Mouse (Mus musculus) hindbrain, postnatal 0 days (tissue): ENCODE data around the gene Prom1. TPM values are rescaled to one million over a fixed set of nuclear protein-coding genes. Genes with fewer than 3 reads are reported as not detected.

ENCODE experiments used
- ATAC-seq: fragments of 200-750 bp; cut with Nextera tagmentation; 2 replicates; pipeline ENCODE4 v1.8.0; 2017; ENCODE audit warnings: mild to moderate bottlenecking, moderate TSS enrichment, moderate library complexity
- DNase-seq: peaks from one replicate; pipeline ENCODE4 v3.0.0-alpha.2; 2015; ENCODE audit warnings: low spot score
- H3K27ac ChIP-seq: fragments of 300-500 bp; sonication (generic); 2 replicates; pipeline ENCODE4 v1.5.1; 2014; ENCODE audit warnings: mild to moderate bottlenecking
- H3K27me3 ChIP-seq: fragments of 300-500 bp; sonication (generic); 2 replicates; pipeline ENCODE4 v1.6.1; 2014; ENCODE audit warnings: low read length, mixed read lengths; ENCODE audit not compliant: insufficient read depth
- H3K36me3 ChIP-seq: fragments of 300-500 bp; sonication (generic); 2 replicates; pipeline ENCODE4 v1.6.1; 2014; ENCODE audit warnings: low read length, mixed read lengths; ENCODE audit not compliant: insufficient read depth
- H3K4me1 ChIP-seq: fragments of 300-500 bp; sonication (generic); 2 replicates; pipeline ENCODE4 v1.6.1; 2014; ENCODE audit warnings: antibody characterized with exemption, low read length, mixed read lengths; ENCODE audit not compliant: insufficient read depth
- H3K4me2 ChIP-seq: fragments of 300-500 bp; sonication (generic); 2 replicates; pipeline ENCODE4 v1.6.1; 2014; ENCODE audit warnings: low read depth, mild to moderate bottlenecking, low read length, moderate library complexity, mixed read lengths
- H3K4me3 ChIP-seq: fragments of 300-500 bp; sonication (generic); 2 replicates; pipeline ENCODE4 v1.5.1; 2014; ENCODE audit warnings: low read length
- H3K9ac ChIP-seq: fragments of 300-500 bp; sonication (generic); replicated peaks from 2 replicates; pipeline ENCODE4 v1.6.1; 2014; ENCODE audit warnings: mild to moderate bottlenecking, low read length, moderate library complexity, mixed read lengths
- H3K9me3 ChIP-seq: fragments of 300-500 bp; sonication (generic); 2 replicates; pipeline ENCODE4 v1.6.1; 2016; ENCODE audit warnings: low read length, mixed read lengths
- CTCF ChIP-seq: IDR thresholded peaks from 2 replicates; pipeline ENCODE4 v1.5.1; 2016; ENCODE audit warnings: antibody characterized with exemption, control low read depth, low read depth
- WGBS: fragments of 180-500 bp; shearing (Covaris S2); extraction: QIAGEN DNeasy Blood & Tissue Kit; methylation state at CpG from one replicate; pipeline ENCODE4 v1.1.7; 2014; 5-methylcytosine and 5-hydroxymethylcytosine counted together
- polyA plus RNA-seq: library from polyadenylated mRNA; unstranded; fragments of >200 nt; fragmentation: Nextera tagmentation; extraction: Ambion mirVana; gene quantifications from 2 replicates; pipeline ENCODE4 v1.2.1, GENCODE M21; 2015
- total RNA-seq: library from RNA; depleted of rRNA; stranded (reverse); fragments of >200 nt; gene quantifications from 2 replicates; pipeline ENCODE4 v1.2.3, GENCODE M21; 2014

The Prom1 gene
- total and polyA plus RNA-seq, 2 experiments from 2014 or later = 21.0 to 22.6 TPM

DNA sequence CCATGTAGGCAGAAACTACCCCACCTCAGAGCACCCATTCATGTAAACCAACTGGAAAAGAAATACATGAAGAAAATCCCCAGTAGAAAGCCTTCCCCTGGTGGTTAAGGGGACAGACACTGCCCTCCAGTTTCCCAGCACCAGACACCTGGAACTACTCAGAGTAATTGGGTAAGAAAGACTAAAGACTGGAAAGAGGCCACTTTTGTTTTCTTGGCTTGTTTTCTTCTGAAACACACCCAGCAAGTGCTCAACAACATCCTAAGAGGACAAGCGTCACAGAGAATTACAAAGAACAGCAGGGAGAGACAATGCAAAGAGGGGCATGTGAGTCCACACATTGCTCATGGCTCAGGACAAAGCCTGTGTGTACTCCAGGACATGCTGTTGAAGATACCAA, 20.7 kb downstream of the Prom1 start:
- no peaks in the 10 kb centered on the region for H3K36me3 ChIP-seq
- ATAC-seq = no peak
- WGBS = 54% methylated on average over 1 of the region's 1 CpGs
- no peaks in the 10 kb centered on the region for H3K4me1 ChIP-seq
- H3K4me2 ChIP-seq = no peak overlapping the region
- H3K27me3 ChIP-seq = no peaks in the 10 kb centered on the region
- no peak overlapping the region for H3K27ac ChIP-seq
- H3K9ac ChIP-seq = no peak overlapping the region
- no peak overlapping the region for H3K4me3 ChIP-seq
- DNase-seq = no peak
- no peak for TF ChIP-seq CTCF
- H3K9me3 ChIP-seq = no peaks in the 10 kb centered on the region

DNA sequence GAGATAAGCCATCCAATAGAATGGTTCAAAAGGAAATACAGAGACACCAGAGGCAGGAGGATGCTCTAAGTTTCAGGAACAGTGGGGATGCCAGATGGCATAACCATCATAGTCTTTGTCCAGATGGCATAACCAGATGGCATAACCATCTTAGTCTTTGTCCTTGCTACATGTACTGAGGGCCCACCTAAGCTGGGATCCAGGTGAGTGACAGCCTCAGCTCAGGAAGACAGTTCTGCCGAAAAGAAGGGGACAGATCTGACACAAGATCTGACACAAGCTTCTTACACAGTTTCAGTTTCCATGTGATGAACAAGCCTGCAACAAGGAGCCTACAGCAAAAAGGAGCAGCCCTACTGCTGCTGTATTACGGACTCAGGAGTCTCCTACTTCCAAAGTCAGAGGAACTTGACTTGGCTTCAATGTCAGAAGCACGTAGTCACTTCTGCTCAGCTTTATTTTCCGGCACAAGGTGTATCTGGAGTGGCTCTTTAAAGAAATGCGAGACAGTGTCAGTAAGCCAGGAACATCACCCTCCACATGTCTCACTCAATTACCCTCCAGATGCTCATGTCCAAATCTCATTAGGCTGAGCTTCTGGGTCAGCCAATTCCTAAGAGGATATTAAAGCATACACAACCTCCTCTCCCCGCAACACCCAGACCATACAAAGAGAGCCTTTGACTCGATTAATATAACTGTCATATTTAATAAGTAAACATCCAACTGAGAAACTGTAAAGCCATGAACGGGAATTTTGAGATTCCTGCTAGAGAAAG, 21.4 kb downstream of the Prom1 start:
- Histone ChIP-seq H3K9me3 (no peaks in the 10 kb centered on the region), H3K4me2 (no peak overlapping the region), H3K27ac (no peak overlapping the region), H3K27me3 (no peaks in the 10 kb centered on the region), H3K4me3 (no peak overlapping the region), H3K9ac (no peak overlapping the region), H3K4me1 (no peaks in the 10 kb centered on the region), H3K36me3 (no peaks in the 10 kb centered on the region)
- no peak for TF ChIP-seq CTCF
- 69% methylated on average over 8 of the region's 8 CpGs for WGBS
- DNase-seq (no peak), ATAC-seq (no peak)

DNA sequence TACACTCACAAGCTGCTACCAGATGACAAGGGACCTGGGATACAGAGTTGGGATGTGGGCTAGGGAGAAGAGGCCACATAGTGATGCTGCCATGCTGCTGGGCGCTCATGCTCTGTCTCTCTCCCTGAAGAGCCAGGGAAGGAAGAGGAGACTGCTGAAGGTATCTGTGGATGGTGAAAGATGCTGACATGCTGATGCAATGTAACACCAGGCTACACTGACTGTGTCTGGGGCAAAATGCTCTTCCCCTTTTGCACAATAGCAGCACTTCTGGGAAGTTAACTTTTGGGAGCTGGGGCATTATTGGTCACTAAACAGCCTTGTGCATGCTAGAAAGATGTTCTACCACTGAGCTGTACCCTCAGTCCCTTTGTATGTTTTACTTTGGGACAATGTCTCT, 26.4 kb downstream of the Prom1 start:
- 94% methylated on average over 1 of the region's 1 CpGs for WGBS
- TF ChIP-seq CTCF = no peak
- no peaks in the 10 kb centered on the region for H3K27me3 ChIP-seq
- no peak for ATAC-seq
- H3K9me3 ChIP-seq = no peaks in the 10 kb centered on the region
- H3K4me2 ChIP-seq = no peak overlapping the region
- H3K27ac ChIP-seq = no peak overlapping the region
- H3K9ac ChIP-seq = no peak overlapping the region
- no peaks in the 10 kb centered on the region for H3K36me3 ChIP-seq
- no peak for DNase-seq
- H3K4me3 ChIP-seq = no peak overlapping the region
- H3K4me1 ChIP-seq = no peaks in the 10 kb centered on the region

- Histone ChIP-seq H3K4me2 (no peak overlapping the region), H3K9ac (no peak overlapping the region), H3K27me3 (no peaks in the 10 kb centered on the region), H3K9me3 (no peaks in the 10 kb centered on the region), H3K36me3 (no peaks in the 10 kb centered on the region), H3K4me3 (no peak overlapping the region), H3K27ac (no peak overlapping the region), H3K4me1 (no peaks in the 10 kb centered on the region)
- ATAC-seq (no peak), DNase-seq (no peak)
- no peak for TF ChIP-seq CTCF
- 80% methylated on average over 3 of the region's 3 CpGs for WGBS
Observed at GRCm38 (mm10) chr5:44073634-44074033, 28.2 kb downstream of the Prom1 start.

GRCm38 (mm10) chr5:44070529-44071133, 31.2 kb downstream of the Prom1 start:
- Histone ChIP-seq H3K9me3 (no peaks in the 10 kb centered on the region), H3K4me3 (no peak overlapping the region), H3K9ac (no peak overlapping the region), H3K27me3 (no peaks in the 10 kb centered on the region), H3K4me2 (no peak overlapping the region), H3K36me3 (no peaks in the 10 kb centered on the region), H3K27ac (no peak overlapping the region), H3K4me1 (no peaks in the 10 kb centered on the region)
- no peak for TF ChIP-seq CTCF
- DNase-seq = no peak
- 76% methylated on average over 7 of the region's 7 CpGs for WGBS
- no peak for ATAC-seq

- Histone ChIP-seq H3K27ac (no peak overlapping the region), H3K4me2 (no peak overlapping the region), H3K36me3 (no peaks in the 10 kb centered on the region), H3K4me3 (no peak overlapping the region), H3K9ac (no peak overlapping the region), H3K9me3 (no peaks in the 10 kb centered on the region), H3K4me1 (no peaks in the 10 kb centered on the region), H3K27me3 (no peaks in the 10 kb centered on the region)
- 94% methylated on average over 3 of the region's 3 CpGs for WGBS
- ATAC-seq (no peak), DNase-seq (no peak)
- TF ChIP-seq CTCF = no peak
Observed at GRCm38 (mm10) chr5:44058258-44058657, 43.6 kb downstream of the Prom1 start.

- Histone ChIP-seq H3K36me3 (no peaks in the 10 kb centered on the region), H3K4me1 (no peaks in the 10 kb centered on the region), H3K9me3 (no peaks in the 10 kb centered on the region), H3K4me2 (no peak overlapping the region), H3K27ac (no peak overlapping the region), H3K4me3 (no peak overlapping the region), H3K27me3 (no peaks in the 10 kb centered on the region), H3K9ac (no peak overlapping the region)
- no peak for TF ChIP-seq CTCF
- 87% methylated on average over 8 of the region's 8 CpGs for WGBS
- ATAC-seq (no peak), DNase-seq (no peak)
Observed at GRCm38 (mm10) chr5:44050213-44050612, 51.6 kb downstream of the Prom1 start.
